Mouse (Mus musculus) layer of hippocampus, adult 18-20 months (tissue): ENCODE data around the gene Olfr355. TPM values are rescaled to one million over a fixed set of nuclear protein-coding genes. Genes with fewer than 3 reads are reported as not detected.

Experiments
- DNase-seq, 2 experiments: peaks; one replicate each; pipeline ENCODE4 v3.0.0; 2022; ENCODE audit warnings: low spot score in 2 of 2
- long read RNA-seq: library from polyadenylated mRNA; stranded (forward); transcript quantifications from one replicate; pipeline ENCODE4 v2.0.0, GENCODE M21; 2021
- total RNA-seq, 2 experiments: library from RNA; stranded (reverse); gene quantifications; 2 replicates each; pipeline ENCODE4 v1.2.3; 2021

Gene Olfr355
- total RNA-seq = not detected
- long read RNA-seq = 0 reads

GRCm38 (mm10) chr2:36928797-36929196 is at the start of gene Olfr355:
TSS of gene Olfr355 (minus strand) at chr2:36928897.
- DNase-seq = no peak

- DNase-seq = no peak
These were observed 8.1 kb upstream of the Olfr355 start, which contains the start of gene Olfr356 for GRCm38 (mm10) chr2:36936821-36937220. TSS of gene Olfr356 (plus strand) at chr2:36937121.

GRCm38 (mm10) chr2:36905380-36905779 is 23.3 kb downstream of the Olfr355 start, which contains the start of gene Olfr354:
TSS of gene Olfr354 (plus strand) at chr2:36905680.
- DNase-seq = no peak

GRCm38 (mm10) chr2:36897114-36897513 is 31.6 kb downstream of the Olfr355 start:
- DNase-seq = no peak

- DNase-seq = no peak
These were observed 35.9 kb downstream of the Olfr355 start, which contains the start of gene Olfr353 for GRCm38 (mm10) chr2:36892836-36893235. TSS of gene Olfr353 (minus strand) at chr2:36892936.

Other genes with a start within 250 kb of the Olfr355 start
- gene Olfr346, start 243.1 kb downstream of the Olfr355 start, total RNA-seq = not detected
- gene Olfr347, start 197.0 kb downstream of the Olfr355 start, total RNA-seq = not detected
- not detected for gene Olfr348, start 144.6 kb downstream of the Olfr355 start, total RNA-seq
- not detected for gene Olfr50, start 138.4 kb downstream of the Olfr355 start, total RNA-seq
- gene Olfr3, start 111.9 kb downstream of the Olfr355 start, total RNA-seq = not detected
- not detected for gene Olfr350, start 82.6 kb downstream of the Olfr355 start, total RNA-seq
- not detected for gene Olfr351, start 66.2 kb downstream of the Olfr355 start, total RNA-seq
- not detected for gene Olfr352, start 60.4 kb downstream of the Olfr355 start, total RNA-seq
- gene Olfr353, start 36.0 kb downstream of the Olfr355 start, total RNA-seq = not detected
- not detected for gene Olfr354, start 23.2 kb downstream of the Olfr355 start, total RNA-seq
- gene Olfr356, start 8.2 kb upstream of the Olfr355 start, total RNA-seq = not detected
- gene Olfr357, start 64.9 kb upstream of the Olfr355 start, total RNA-seq = not detected
- not detected for gene Olfr358, start 80.4 kb upstream of the Olfr355 start, total RNA-seq
- gene Olfr360, start 136.8 kb upstream of the Olfr355 start, total RNA-seq = not detected
- not detected for gene Olfr361, start 160.4 kb upstream of the Olfr355 start, total RNA-seq
- not detected for gene Olfr362, start 189.0 kb upstream of the Olfr355 start, total RNA-seq
- gene Olfr364-ps1, start 210.4 kb upstream of the Olfr355 start, total RNA-seq = not detected